Mouse (Mus musculus) bone marrow macrophage, adult 2 months (primary cell): ENCODE results near the gene Bysl.

Experiments used
- CTCF ChIP-seq: IDR thresholded peaks from 2 replicates; pipeline ENCODE4 v1.5.1; 2012; ENCODE audit warnings: low read depth, mild to moderate bottlenecking, low read length, moderate library complexity
- POLR2A ChIP-seq: IDR thresholded peaks from 2 replicates; pipeline ENCODE4 v1.6.1; 2012; ENCODE audit warnings: mild to moderate bottlenecking, low read depth, low read length, borderline replicate concordance

DNA sequence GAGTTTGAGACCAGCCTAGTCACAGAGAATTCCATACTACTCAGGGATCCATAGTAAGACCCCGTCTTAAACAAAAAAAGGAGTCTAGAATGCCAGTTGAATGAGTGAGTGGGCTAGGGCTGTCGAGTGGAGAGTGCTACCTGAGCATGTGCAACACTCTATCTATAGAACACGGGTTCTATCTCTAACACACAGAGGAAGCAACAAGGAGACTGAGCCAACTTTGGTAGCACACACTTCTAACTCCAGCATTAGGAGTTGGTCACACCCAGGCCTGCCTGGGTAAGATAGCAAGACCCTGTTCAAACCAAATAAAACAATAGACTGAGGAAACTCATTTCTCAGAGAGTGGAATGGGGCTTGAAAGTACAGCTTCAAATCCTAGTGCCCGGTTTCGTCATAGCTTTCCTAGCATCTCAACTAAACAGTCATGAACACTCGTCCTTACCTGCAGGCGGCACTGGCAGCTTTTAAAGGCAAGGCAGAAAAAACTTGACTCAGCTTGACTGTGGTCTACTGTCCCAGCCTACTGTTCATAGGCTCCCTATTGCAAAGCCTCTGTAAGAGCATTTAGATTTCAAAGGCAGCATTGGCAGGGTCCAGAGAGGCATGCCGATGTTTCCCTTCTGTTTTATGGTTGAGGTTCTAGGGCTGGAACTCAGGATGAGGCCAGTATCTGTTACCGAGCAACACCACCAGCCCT is 6.5 kb upstream of the Bysl start:
- no peak for TF ChIP-seq CTCF
- TF ChIP-seq POLR2A = no peak
